Mouse (Mus musculus) bone marrow macrophage, adult 2 months (primary cell): ENCODE data around the gene Pik3r3.

Experiments
- CTCF ChIP-seq: IDR thresholded peaks from 2 replicates; pipeline ENCODE4 v1.5.1; 2012; ENCODE audit warnings: low read depth, mild to moderate bottlenecking, low read length, moderate library complexity
- POLR2A ChIP-seq: IDR thresholded peaks from 2 replicates; pipeline ENCODE4 v1.6.1; 2012; ENCODE audit warnings: mild to moderate bottlenecking, low read depth, low read length, borderline replicate concordance

- TF ChIP-seq POLR2A (no peak), CTCF (no peak)
These were observed 46.3 kb upstream of the Pik3r3 start for GRCm38 (mm10) chr4:116175136-116175535.
